In the genomic region with DNA sequence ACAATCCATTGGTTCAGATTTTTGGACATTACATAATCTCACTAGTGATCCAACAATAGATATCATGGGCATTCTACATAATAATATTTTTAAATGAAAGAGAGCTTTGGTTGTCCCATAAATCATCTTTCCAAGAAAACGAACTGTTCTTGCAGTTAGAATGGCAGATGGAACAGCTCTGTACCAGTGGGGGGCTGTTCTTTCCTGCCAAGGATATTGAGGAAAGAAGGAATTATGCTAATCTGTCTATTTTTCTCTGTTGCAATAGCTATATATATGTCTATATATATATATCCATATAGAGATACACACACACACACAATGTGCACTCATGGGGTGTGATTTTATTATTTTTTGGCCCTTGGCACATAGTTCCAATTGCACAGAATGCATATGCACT, we compare ENCODE assay signal across 19 mouse cellular contexts.
A peak's percentile ranks its signal among the peaks of the same experiment; 100 is the strongest.
DNase-seq lines count a peak whose midpoint lies in the region; ATAC-seq lines count a peak whose summit lies in the region.
"Had no signal": no experiment of that assay in that cellular context is flagged by ENCODE, and none has a peak within 500 bp of the region (broad histone marks: within the 10 kb centered on the region; RNA-seq: fewer than 3 reads in every experiment).

No protein-coding gene starts in this region.

- H3K27ac ChIP-seq in neural tube, embryonic 15.5 days (replicated peaks): no peak overlapping the region
- H3K27ac ChIP-seq: heart, embryonic 13.5 days; hindbrain, embryonic 15.5 days; liver, embryonic 14.5 days; midbrain, embryonic 13.5 days; stomach, embryonic 15.5 days had no signal

- 0 out of 2 replicates have a peak, but pooled peaks cover 5% of the 10 kb centered on the region for H3K4me1 ChIP-seq in neural tube, embryonic 15.5 days
- H3K4me1 ChIP-seq: heart, embryonic 13.5 days; hindbrain, embryonic 15.5 days; midbrain, embryonic 13.5 days; stomach, embryonic 15.5 days had no signal

- no peak overlapping the region for H3K4me3 ChIP-seq in neural tube, embryonic 15.5 days (replicated peaks)
- H3K4me3 ChIP-seq: heart, embryonic 13.5 days; hindbrain, embryonic 15.5 days; midbrain, embryonic 13.5 days; stomach, embryonic 15.5 days had no signal

- H3K36me3 ChIP-seq in neural tube, embryonic 15.5 days: no peaks in the 10 kb centered on the region
- H3K36me3 ChIP-seq: heart, embryonic 13.5 days; hindbrain, embryonic 15.5 days; midbrain, embryonic 13.5 days; stomach, embryonic 15.5 days had no signal

- H3K27me3 ChIP-seq in neural tube, embryonic 15.5 days (replicated peaks): no peaks in the 10 kb centered on the region
- H3K27me3 ChIP-seq: heart, embryonic 13.5 days; hindbrain, embryonic 15.5 days; midbrain, embryonic 13.5 days; stomach, embryonic 15.5 days had no signal

- no peaks in the 10 kb centered on the region for H3K9me3 ChIP-seq in neural tube, embryonic 15.5 days (replicated peaks)
- H3K9me3 ChIP-seq: heart, embryonic 13.5 days; hindbrain, embryonic 15.5 days; midbrain, embryonic 13.5 days; stomach, embryonic 15.5 days had no signal

- H3K9ac ChIP-seq in neural tube, embryonic 15.5 days (replicated peaks): no peak overlapping the region
- H3K9ac ChIP-seq: heart, embryonic 13.5 days; hindbrain, embryonic 15.5 days; liver, embryonic 14.5 days; midbrain, embryonic 13.5 days; stomach, embryonic 15.5 days had no signal

- ATAC-seq in neural tube, embryonic 15.5 days (ENCODE audit: low FRiP score): no peak
- ATAC-seq: intestine, embryonic 16.5 days; midbrain, embryonic 13.5 days had no signal

- no peak overlapping the region for H3K4me2 ChIP-seq in neural tube, embryonic 15.5 days
- H3K4me2 ChIP-seq: heart, embryonic 13.5 days; hindbrain, embryonic 15.5 days; midbrain, embryonic 13.5 days; stomach, embryonic 15.5 days had no signal

- DNase-seq in layer of hippocampus, adult 18-20 months (ENCODE audit: low spot score in 2 of 2): peak; percentile 22 to 40
- DNase-seq in layer of hippocampus, postnatal 36 days: no peak
- DNase-seq in brain, embryonic 18.5 days (ENCODE audit: low read depth, low spot score): peak; percentile 18
- peak; percentile 60 for DNase-seq in cerebellum, adult 18-20 months
- peak; percentile 68 to 80 for DNase-seq in cerebellum, postnatal 25 days
- DNase-seq in neural tube, embryonic 10.5 days (ENCODE audit: extremely low spot score, low spot score): no peak
- DNase-seq: adrenal gland, adult 2 months; heart, adult 11 months; heart, postnatal 36 days; kidney, postnatal 36 days; right cerebral cortex, postnatal 25 days; thymus, adult 2 months had no signal

- 53% methylated on average over 1 of the region's 1 CpGs for WGBS in neural tube, embryonic 15.5 days

Comparison
In these comparisons a context has a peak if more than half of its experiments do, and no peak if none do; other contexts are left out.
1. DNase-seq: peak in layer of hippocampus, adult 18-20 months (2 of 2), brain, embryonic 18.5 days (single experiment), cerebellum, adult 18-20 months (2 of 2) and cerebellum, postnatal 25 days (2 of 2); none in layer of hippocampus, postnatal 36 days (0 of 2) and neural tube, embryonic 10.5 days (single experiment).